Mouse (Mus musculus) CH12.LX (cell line): ENCODE results near the gene Dctn3. TPM values are rescaled to one million over a fixed set of nuclear protein-coding genes. Genes with fewer than 3 reads are reported as not detected.

Experiments used
- DNase-seq: peaks from one replicate; pipeline ENCODE4 v3.0.0-alpha.2; 2013; ENCODE audit errors: extremely low read depth
- H3K27ac ChIP-seq: 2 replicates; pipeline ENCODE4 v1.5.1; 2012; ENCODE audit warnings: low read depth, mild to moderate bottlenecking, control low read depth, moderate library complexity; ENCODE audit not compliant: insufficient read depth
- H3K27me3 ChIP-seq: replicated peaks from 2 replicates; pipeline ENCODE3; 2012; ENCODE audit warnings: inconsistent platforms
- H3K36me3 ChIP-seq, 2 experiments: replicated peaks in 1 of 2; 2 replicates each; pipeline versions ENCODE3 to v1.6.1; 2012; ENCODE audit warnings: inconsistent platforms in 1 of 2, low read length in 1 of 2, mild to moderate bottlenecking in 1 of 2, mixed read lengths in 1 of 2, moderate library complexity in 1 of 2; ENCODE audit not compliant: control insufficient read depth in 1 of 2, insufficient read depth in 1 of 2
- H3K4me1 ChIP-seq, 2 experiments: 2 replicates each; pipeline ENCODE4 v1.6.1; 2012; ENCODE audit warnings: inconsistent platforms in 1 of 2, moderate library complexity in 1 of 2; ENCODE audit not compliant: insufficient read depth in 2 of 2, control insufficient read depth in 1 of 2
- H3K4me2 ChIP-seq: 2 replicates; pipeline ENCODE4 v1.6.1; 2012; ENCODE audit warnings: low read depth, mild to moderate bottlenecking, control low read depth; ENCODE audit not compliant: poor library complexity, insufficient read depth, severe bottlenecking
- H3K4me3 ChIP-seq, 3 experiments: fragments of 150-350 bp in 1 of 3; sonication (generic) in 1 of 3; replicated peaks in 1 of 3; 2 replicates each; pipeline versions ENCODE3 to v1.5.1; 2011 to 2012; ENCODE audit warnings: low read depth in 2 of 3, low read length in 2 of 3, mild to moderate bottlenecking in 2 of 3, moderate library complexity in 2 of 3, control low read depth in 1 of 3, improper control_type of control experiment in 1 of 3, inconsistent platforms in 1 of 3, mixed read lengths in 1 of 3; ENCODE audit not compliant: poor library complexity in 1 of 3
- H3K79me2 ChIP-seq: replicated peaks from 2 replicates; pipeline ENCODE4 v1.6.1; 2012; ENCODE audit warnings: mild to moderate bottlenecking, moderate library complexity; ENCODE audit not compliant: control insufficient read depth, poor library complexity, insufficient read depth, severe bottlenecking; ENCODE audit errors: extremely low read depth
- H3K9ac ChIP-seq: 2 replicates; pipeline ENCODE4 v1.6.1; 2012; ENCODE audit warnings: low read depth, mild to moderate bottlenecking, control low read depth, moderate library complexity; ENCODE audit not compliant: insufficient read depth
- H3K9me3 ChIP-seq: replicated peaks from 2 replicates; pipeline ENCODE3; 2012; ENCODE audit warnings: low read length, inconsistent platforms, mixed read lengths
- CHD1 ChIP-seq: IDR thresholded peaks from 2 replicates; pipeline ENCODE4 v1.6.1; 2012; ENCODE audit warnings: low read depth, low read length, improper control_type of control experiment, inconsistent platforms
- CHD2 ChIP-seq: IDR thresholded peaks from 2 replicates; pipeline ENCODE4 v1.6.1; 2011; ENCODE audit warnings: low read length, improper control_type of control experiment
- ELF1 ChIP-seq: IDR thresholded peaks from 2 replicates; pipeline ENCODE4 v1.6.1; 2014; ENCODE audit warnings: low read depth, mild to moderate bottlenecking, inconsistent platforms, low read length, improper control_type of control experiment
- ETS1 ChIP-seq: conservative IDR thresholded peaks from 2 replicates; pipeline ENCODE4 v1.6.1; 2012; ENCODE audit warnings: low read depth, mild to moderate bottlenecking, inconsistent platforms, low read length, improper control_type of control experiment, moderate library complexity
- GABPA ChIP-seq: IDR thresholded peaks from 2 replicates; pipeline ENCODE4 v1.6.1; 2012; ENCODE audit warnings: low read depth, low read length, improper control_type of control experiment, inconsistent platforms; ENCODE audit not compliant: insufficient replicate concordance
- IRF4 ChIP-seq: IDR thresholded peaks from 2 replicates; pipeline ENCODE4 v1.6.1; 2014; ENCODE audit warnings: low read depth, mild to moderate bottlenecking, inconsistent platforms, low read length, improper control_type of control experiment
- JUND ChIP-seq: conservative IDR thresholded peaks from 2 replicates; pipeline ENCODE4 v1.6.1; 2011; ENCODE audit warnings: low read depth, low read length, improper control_type of control experiment
- MAX ChIP-seq: IDR thresholded peaks from 2 replicates; pipeline ENCODE4 v1.6.1; 2011; ENCODE audit warnings: low read length, improper control_type of control experiment
- MXI1 ChIP-seq: IDR thresholded peaks from 2 replicates; pipeline ENCODE4 v1.6.1; 2011; ENCODE audit warnings: mild to moderate bottlenecking, low read depth, low read length, improper control_type of control experiment
- MYC ChIP-seq: IDR thresholded peaks from 2 replicates; pipeline ENCODE4 v1.6.1; 2011; ENCODE audit warnings: low read depth, mild to moderate bottlenecking, improper control_type of control experiment, low read length
- NRF1 ChIP-seq: IDR thresholded peaks from 2 replicates; pipeline ENCODE4 v1.6.1; 2014; ENCODE audit warnings: low read depth, mild to moderate bottlenecking, inconsistent platforms, low read length, improper control_type of control experiment, moderate library complexity
- PAX5 ChIP-seq: IDR thresholded peaks from 2 replicates; pipeline ENCODE4 v1.6.1; 2012; ENCODE audit warnings: low read length, inconsistent platforms, mixed read lengths
- POLR2A ChIP-seq: IDR thresholded peaks from 2 replicates; pipeline ENCODE4 v1.6.1; 2011; ENCODE audit warnings: low read depth, mild to moderate bottlenecking, improper control_type of control experiment, low read length
- POLR2AphosphoS2 ChIP-seq: IDR thresholded peaks from 2 replicates; pipeline ENCODE4 v1.6.1; 2011; ENCODE audit warnings: low read depth, low read length, improper control_type of control experiment
- SIN3A ChIP-seq: IDR thresholded peaks from 2 replicates; pipeline ENCODE4 v1.6.1; 2012; ENCODE audit warnings: low read length, improper control_type of control experiment, inconsistent platforms
- SMC3 ChIP-seq: IDR thresholded peaks from 2 replicates; pipeline ENCODE4 v1.6.1; 2011; ENCODE audit warnings: low read depth, low read length, improper control_type of control experiment
- TBP ChIP-seq: conservative IDR thresholded peaks from 2 replicates; pipeline ENCODE4 v1.6.1; 2011; ENCODE audit warnings: low read depth, low read length, improper control_type of control experiment
- TCF12 ChIP-seq: IDR thresholded peaks from 2 replicates; pipeline ENCODE4 v1.6.1; 2014; ENCODE audit warnings: low read depth, mild to moderate bottlenecking, inconsistent platforms, low read length, improper control_type of control experiment
- USF2 ChIP-seq: conservative IDR thresholded peaks from 2 replicates; pipeline ENCODE4 v1.6.1; 2011; ENCODE audit warnings: low read depth, low read length, improper control_type of control experiment
- ZKSCAN1 ChIP-seq: IDR thresholded peaks from 2 replicates; pipeline ENCODE4 v1.6.1; 2012; ENCODE audit warnings: low read depth, inconsistent platforms, low read length, improper control_type of control experiment, borderline replicate concordance
- ZMIZ1 ChIP-seq: IDR thresholded peaks from 2 replicates; pipeline ENCODE4 v1.6.1; 2012; ENCODE audit warnings: low read depth, mild to moderate bottlenecking, inconsistent platforms, low read length, improper control_type of control experiment
- ZNF384 ChIP-seq: IDR thresholded peaks from 2 replicates; pipeline ENCODE4 v1.6.1; 2012; ENCODE audit warnings: low read depth, low read length, improper control_type of control experiment, inconsistent platforms
- dilution Hi-C: fragments of 300-500 bp; cut with MboI; formaldehyde crosslinking; loops from 2 replicates; pipeline ENCODE4 v1.14.3; 2020; ENCODE audit warnings: low sequenced_read_pairs; ENCODE audit not compliant: extremely low pct_unique_long_range_greater_than_20kb, extremely low pct_ligation_motif_present
- in situ Hi-C: fragments of 300-500 bp; cut with MboI; formaldehyde crosslinking; loops from 3 replicates; pipeline ENCODE4 v1.14.3; 2019; ENCODE audit warnings: low sequenced_read_pairs, low pct_ligation_motif_present, low pct_unique_long_range_greater_than_20kb, mixed read lengths
- polyA plus RNA-seq: library from polyadenylated mRNA; unstranded; fragments of >175 nt; gene quantifications from 2 replicates; pipeline ENCODE4 v1.2.1, GENCODE M21; 2012; ENCODE audit warnings: low read depth; ENCODE audit not compliant: insufficient read length
- total RNA-seq, 2 experiments: library from RNA; depleted of rRNA; stranded (reverse); fragments of 300-350 nt in 1 of 2; fragments of >200 nt in 1 of 2; gene quantifications; 2 replicates each; pipeline ENCODE4 v1.2.3; 2012 to 2014

Dctn3 gene
- total and polyA plus RNA-seq, 3 experiments = 90.5 to 133 (median 112) TPM

DNA sequence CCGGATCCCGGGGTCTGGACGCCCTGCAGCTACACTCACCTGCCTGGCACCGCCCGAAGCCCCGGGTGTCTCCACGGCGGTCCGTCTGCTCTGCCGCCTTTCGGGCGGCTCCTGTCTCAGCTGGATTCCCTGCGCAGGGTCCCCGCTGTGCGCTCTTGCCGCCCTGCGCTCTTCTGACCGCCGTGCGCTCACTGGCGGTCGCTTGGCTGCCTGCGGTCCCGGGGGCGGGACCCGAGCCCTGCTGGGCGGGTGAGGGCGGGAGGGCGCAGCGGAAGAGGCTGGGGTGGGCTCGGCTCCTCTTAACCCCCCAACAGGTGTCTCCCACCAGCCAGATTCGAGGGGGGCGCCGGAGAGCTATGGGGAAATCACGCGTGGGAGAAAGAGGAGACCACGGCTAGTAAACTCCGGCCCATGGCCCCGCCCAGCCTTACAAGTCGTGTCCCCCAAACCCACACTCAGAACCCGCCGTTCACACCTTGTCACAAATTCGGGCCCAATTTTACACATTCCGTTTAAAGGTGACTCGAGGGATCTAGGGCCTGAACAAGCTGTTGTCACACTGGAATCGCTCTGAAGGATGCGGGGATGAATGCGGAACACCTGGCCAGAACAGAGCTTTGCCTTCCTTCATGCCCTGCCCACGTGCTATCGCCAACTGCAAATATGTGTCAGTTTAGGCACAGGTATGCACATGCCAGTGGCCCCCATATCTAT lies 8.2 kb upstream of the Dctn3 start, which contains the start of gene Arid3c:
Gene Arid3c (minus strand): TSS at position 91 of the 714 bp plus-strand sequence.
- H3K27ac ChIP-seq = no peak within 1 kb of the TSS
- DNase-seq = no peak
- no peak within 1 kb of the TSS for H3K9ac ChIP-seq
- peaks cover 4 to 7% of the 10 kb centered on the region in 2 experiments for H3K4me1 ChIP-seq
- H3K4me3 ChIP-seq = peak within 1 kb of the TSS in 1 of 3 experiments; percentile 32
- TF ChIP-seq MAX (peak; percentile 31; the same call in 1 of the 2 replicates), MYC (0 out of 2 replicates have a peak, but pooled peaks have one; percentile 26), IRF4 (no peak), MXI1 (0 out of 2 replicates have a peak, but pooled peaks have one; percentile 32), POLR2A (no peak)
- no peaks in the 10 kb centered on the region for H3K36me3 ChIP-seq
- dilution Hi-C loops (no loop called here), in situ Hi-C loops (no loop called here)
- H3K9me3 ChIP-seq = peaks cover 3% of the 10 kb centered on the region
- peak within 1 kb of the TSS; percentile 99 for H3K4me2 ChIP-seq
- no peaks in the 10 kb centered on the region for H3K79me2 ChIP-seq
- H3K27me3 ChIP-seq = peaks cover 79% of the 10 kb centered on the region

DNA sequence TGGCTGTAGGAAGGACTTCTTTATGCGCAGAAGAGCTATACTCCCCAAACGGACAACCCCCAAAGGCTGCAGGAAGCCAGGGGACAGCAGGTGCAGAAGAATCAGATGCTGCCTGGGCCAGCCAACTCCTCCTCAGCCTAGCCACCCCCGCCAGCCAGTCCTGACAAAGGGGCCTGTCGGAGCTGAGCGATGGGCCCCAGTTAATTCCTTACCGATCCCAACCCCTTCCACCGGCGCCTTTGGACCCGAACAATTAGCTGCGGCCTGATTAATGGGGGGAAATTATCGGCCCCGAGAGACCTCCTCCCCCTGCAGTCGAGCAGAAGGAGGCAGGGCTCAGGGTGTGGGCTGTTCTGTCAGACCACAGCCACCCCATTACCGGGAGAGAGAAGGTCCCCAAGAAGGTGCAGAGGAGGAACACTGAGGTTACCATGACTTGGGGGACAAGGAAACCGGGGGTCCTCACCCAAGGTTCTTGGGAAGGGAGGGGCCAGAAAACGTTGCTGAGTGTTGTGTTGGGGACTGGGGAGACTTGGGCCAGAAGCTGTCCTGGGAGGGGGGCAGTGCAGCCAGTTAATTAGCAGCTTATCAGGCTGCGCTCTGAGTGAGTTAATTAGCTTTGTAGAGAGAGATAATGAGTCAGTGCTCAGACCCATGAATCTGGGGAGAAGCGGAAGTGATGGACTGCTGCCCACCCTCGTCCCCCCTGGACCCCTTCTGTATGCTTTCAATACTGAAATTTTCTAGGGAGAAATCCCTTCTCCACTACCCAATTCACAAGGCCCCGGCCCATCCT lies 4.1 kb upstream of the Dctn3 start:
- H3K4me3 ChIP-seq = no peak overlapping the region
- H3K79me2 ChIP-seq = peaks cover 9% of the 10 kb centered on the region
- TF ChIP-seq ZMIZ1 = no peak
- TF ChIP-seq CHD1 = no peak
- no peak for TF ChIP-seq TCF12
- TF ChIP-seq MXI1 = no peak
- TF ChIP-seq MAX = no peak
- no peak for TF ChIP-seq SMC3
- no peak for TF ChIP-seq NRF1
- H3K9me3 ChIP-seq = no peaks in the 10 kb centered on the region
- H3K27ac ChIP-seq = no peak overlapping the region
- H3K4me1 ChIP-seq = peaks cover 4 to 16% of the 10 kb centered on the region in 2 experiments
- no peak overlapping the region for H3K4me2 ChIP-seq
- in situ Hi-C loops (no loop called here), dilution Hi-C loops (no loop called here)
- no peak for DNase-seq
- H3K36me3 ChIP-seq = no peaks in the 10 kb centered on the region
- peaks cover 72% of the 10 kb centered on the region for H3K27me3 ChIP-seq
- H3K9ac ChIP-seq = no peak overlapping the region

DNA sequence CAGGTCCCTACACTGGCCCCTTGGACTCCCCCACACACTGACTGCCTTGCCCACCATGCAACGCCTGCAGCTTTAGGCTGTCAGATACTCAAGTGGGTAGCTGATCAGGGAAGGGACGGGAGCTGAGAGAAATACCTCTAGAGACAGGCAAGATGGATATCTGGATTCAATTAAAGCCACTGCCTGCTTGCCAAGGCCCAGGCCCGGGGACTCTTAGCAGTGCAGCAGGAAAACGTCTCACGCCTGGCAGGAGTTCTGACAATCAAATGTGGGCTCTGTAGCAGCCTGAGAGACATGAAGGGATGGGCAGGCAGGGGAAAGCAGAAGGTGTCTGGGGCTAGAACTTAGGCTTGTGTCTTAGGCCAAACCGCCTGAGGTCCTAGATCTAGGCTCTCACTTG lies 6.1 kb downstream of the Dctn3 start:
- peaks cover 7 to 17% of the 10 kb centered on the region in 2 experiments for H3K4me1 ChIP-seq
- H3K9me3 ChIP-seq = no peaks in the 10 kb centered on the region
- H3K4me3 ChIP-seq = no peak overlapping the region
- in situ Hi-C loops (no loop called here), dilution Hi-C loops (no loop called here)
- no peaks in the 10 kb centered on the region for H3K27me3 ChIP-seq
- H3K79me2 ChIP-seq = peaks cover 9% of the 10 kb centered on the region
- DNase-seq = no peak
- no peak overlapping the region for H3K27ac ChIP-seq
- no peak overlapping the region for H3K4me2 ChIP-seq
- H3K36me3 ChIP-seq = peaks cover 50 to 71% of the 10 kb centered on the region in 2 experiments
- no peak overlapping the region for H3K9ac ChIP-seq
- TF ChIP-seq ZKSCAN1 (no peak), POLR2AphosphoS2 (no peak), PAX5 (no peak), IRF4 (no peak), GABPA (no peak), ETS1 (no peak), POLR2A (no peak), USF2 (no peak), NRF1 (no peak), MYC (no peak), JUND (no peak), CHD2 (no peak), MXI1 (no peak), MAX (no peak), SIN3A (no peak), ZNF384 (no peak), ELF1 (no peak), TBP (no peak)
